Mouse (Mus musculus) liver, adult 2 months (tissue): ENCODE results near the gene Foxd4.

ENCODE experiments used
- CTCF ChIP-seq: fragments of 200-500 bp; IDR thresholded peaks from 2 replicates; pipeline ENCODE4 v1.5.1; 2011; ENCODE audit warnings: low read depth, low read length, control low read depth
- POLR2A ChIP-seq: fragments of 200-500 bp; IDR thresholded peaks from 2 replicates; pipeline ENCODE4 v1.6.1; 2011; ENCODE audit warnings: low read length, control low read depth; ENCODE audit not compliant: insufficient read depth; ENCODE audit errors: extremely low read depth

- TF ChIP-seq POLR2A (no peak), CTCF (no peak)
Observed at GRCm38 (mm10) chr19:24908385-24909155, 7.6 kb upstream of the Foxd4 start.
